Mouse (Mus musculus): ENCODE results near the gene Lyzl4.
A peak's percentile ranks its signal among the peaks of the same experiment; 100 is the strongest.
"Not testable (repeated sequence)": the region's sequence is repeated elsewhere in the genome, so short reads cannot be mapped to it uniquely, and the experiment has no call there.

Lyzl4 gene

GRCm38 (mm10) chr9:121600861-121601427 is 41.0 kb downstream of the Lyzl4 start:
- DNase-seq (ENCODE audit: low spot score in 2 of 2), result peak in 1 of 2 experiments; percentile 32

- no peak for DNase-seq (ENCODE audit: low spot score in 2 of 2)
Observed at GRCm38 (mm10) chr9:121600201-121600860, 41.6 kb downstream of the Lyzl4 start.

- DNase-seq (ENCODE audit: low spot score in 2 of 2), result no peak
Observed at GRCm38 (mm10) chr9:121599551-121599950, 42.3 kb downstream of the Lyzl4 start.

- no peak for DNase-seq (ENCODE audit: low spot score in 2 of 2)
Observed at GRCm38 (mm10) chr9:121598106-121598505, 43.8 kb downstream of the Lyzl4 start.

GRCm38 (mm10) chr9:121594771-121595170 is 47.1 kb downstream of the Lyzl4 start:
- no peak for DNase-seq (ENCODE audit: low spot score in 2 of 2)

GRCm38 (mm10) chr9:121593768-121594167 is 48.1 kb downstream of the Lyzl4 start:
- DNase-seq (ENCODE audit: low spot score in 2 of 2), result not testable (repeated sequence)

- DNase-seq (ENCODE audit: low spot score in 2 of 2), result no peak
Observed at GRCm38 (mm10) chr9:121592948-121593550, 48.8 kb downstream of the Lyzl4 start.

GRCm38 (mm10) chr9:121589533-121589932 is 52.4 kb downstream of the Lyzl4 start:
- DNase-seq (ENCODE audit: low spot score in 2 of 2), result no peak

GRCm38 (mm10) chr9:121574380-121574779 is 67.5 kb downstream of the Lyzl4 start:
- no peak for DNase-seq (ENCODE audit: low spot score in 2 of 2)

- DNase-seq (ENCODE audit: low spot score in 2 of 2), result no peak
Observed at GRCm38 (mm10) chr9:121568451-121568850, 73.4 kb downstream of the Lyzl4 start.

GRCm38 (mm10) chr9:121566387-121566786 is 75.5 kb downstream of the Lyzl4 start:
- DNase-seq (ENCODE audit: low spot score in 2 of 2), result no peak

GRCm38 (mm10) chr9:121563276-121563675 is 78.6 kb downstream of the Lyzl4 start:
- DNase-seq (ENCODE audit: low spot score in 2 of 2), result no peak

GRCm38 (mm10) chr9:121560515-121560914 is 81.4 kb downstream of the Lyzl4 start:
- DNase-seq (ENCODE audit: low spot score in 2 of 2), result no peak

GRCm38 (mm10) chr9:121558167-121558566 is 83.7 kb downstream of the Lyzl4 start:
- no peak for DNase-seq (ENCODE audit: low spot score in 2 of 2)

GRCm38 (mm10) chr9:121556913-121557312 is 85.0 kb downstream of the Lyzl4 start:
- DNase-seq (ENCODE audit: low spot score in 2 of 2), result no peak

- no peak for DNase-seq (ENCODE audit: low spot score in 2 of 2)
Observed at GRCm38 (mm10) chr9:121555395-121556000, 86.4 kb downstream of the Lyzl4 start.

GRCm38 (mm10) chr9:121553643-121554042 is 88.3 kb downstream of the Lyzl4 start:
- no peak for DNase-seq (ENCODE audit: low spot score in 2 of 2)

GRCm38 (mm10) chr9:121550327-121550771 is 91.5 kb downstream of the Lyzl4 start:
- no peak for DNase-seq (ENCODE audit: low spot score in 2 of 2)

- DNase-seq (ENCODE audit: low spot score in 2 of 2), result no peak
Observed at GRCm38 (mm10) chr9:121549444-121549843, 92.5 kb downstream of the Lyzl4 start.

GRCm38 (mm10) chr9:121549010-121549409 is 92.9 kb downstream of the Lyzl4 start:
- no peak for DNase-seq (ENCODE audit: low spot score in 2 of 2)

- no peak for DNase-seq (ENCODE audit: low spot score in 2 of 2)
Observed at GRCm38 (mm10) chr9:121547431-121547830, 94.5 kb downstream of the Lyzl4 start.

- no peak for DNase-seq (ENCODE audit: low spot score in 2 of 2)
Observed at GRCm38 (mm10) chr9:121541530-121541929, 100.4 kb downstream of the Lyzl4 start.

GRCm38 (mm10) chr9:121532626-121533025 is 109.3 kb downstream of the Lyzl4 start:
- DNase-seq (ENCODE audit: low spot score in 2 of 2), result no peak
